Mouse (Mus musculus) liver, embryonic 14.5 days (tissue): ENCODE measurements around the gene Ddx46.

Experiments used
- CTCF ChIP-seq: IDR thresholded peaks from 2 replicates; pipeline ENCODE4 v1.5.1; 2016; ENCODE audit warnings: antibody characterized with exemption, low read depth, control low read depth
- EP300 ChIP-seq: IDR thresholded peaks from 2 replicates; pipeline ENCODE4 v1.6.1; 2016; ENCODE audit warnings: antibody characterized with exemption, low read depth

DNA sequence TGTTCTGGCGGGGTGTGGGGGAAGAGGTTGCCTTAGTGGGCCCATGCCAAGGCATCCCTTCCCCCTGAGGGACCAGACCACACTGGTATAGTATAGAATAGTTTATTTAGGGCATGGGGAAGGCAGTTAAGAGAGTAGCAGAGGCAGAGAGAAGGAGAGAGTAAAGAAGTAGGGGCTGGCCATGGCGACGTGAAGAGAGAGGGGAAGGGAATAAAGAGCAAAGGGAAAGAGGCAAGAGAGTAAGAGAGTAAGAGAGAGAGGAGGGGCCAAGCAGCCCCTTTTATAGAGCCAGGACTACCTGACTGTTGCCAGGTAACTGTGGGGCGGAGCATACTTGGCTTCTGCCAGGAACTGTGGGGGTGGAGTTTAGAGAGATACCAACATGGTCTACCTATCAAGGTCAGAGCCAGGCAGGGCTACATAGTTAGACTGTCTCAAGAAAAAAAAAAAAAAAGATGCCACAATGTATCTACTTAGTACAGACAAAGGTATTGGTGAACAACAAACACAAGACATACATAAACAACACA, 42.8 kb upstream of the Ddx46 start:
- no peak for TF ChIP-seq CTCF
- TF ChIP-seq EP300, result no peak
